Mouse (Mus musculus): ENCODE measurements at regions not wholly inside any gene's neighbourhood (a gene's known extent, or its start where the extent isn't known, plus 50 kb on each side); places are given as distances from the start of the nearest gene placed in this dataset.

DNA sequence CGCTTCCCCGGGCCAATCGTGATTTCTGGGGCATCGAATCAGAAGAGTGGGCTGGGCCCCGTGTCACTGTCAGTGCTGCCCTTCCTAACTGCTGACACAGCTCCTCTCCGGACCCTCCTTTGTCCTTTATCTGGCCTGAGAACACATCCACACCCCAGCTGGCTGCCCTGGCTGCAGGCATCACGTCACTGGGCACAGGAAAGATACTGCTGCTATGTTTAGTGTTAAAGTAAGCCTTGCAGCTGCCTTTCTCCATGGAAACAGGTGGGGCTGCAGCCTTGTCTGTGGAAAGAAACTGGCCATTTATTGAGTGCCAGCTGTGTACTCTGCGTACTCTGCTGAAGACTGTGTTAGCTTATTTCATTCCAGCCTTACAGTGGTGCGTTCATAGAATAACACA lies 168.7 kb downstream of the Rps24 start:
- 25% methylated on average over 9 of the region's 9 CpGs for WGBS
- Histone ChIP-seq H3K4me3 (replicated peaks; ENCODE audit: extremely low read depth, low read depth, low read length) (no peak overlapping the region), H3K4me1 (ENCODE audit: control insufficient read depth, insufficient read depth, low read length) (peaks cover 4% of the 10 kb centered on the region; the same call in 1 of the 2 replicates)
- no peak for TF ChIP-seq POLR2A (IDR thresholded peaks at IDR 0.05; ENCODE audit: borderline replicate concordance, extremely low read depth, low read depth, low read length)
- no peak for TF ChIP-seq CTCF (IDR thresholded peaks at IDR 0.05; ENCODE audit: insufficient read depth, low read length)
- DNase-seq: no peak

DNA sequence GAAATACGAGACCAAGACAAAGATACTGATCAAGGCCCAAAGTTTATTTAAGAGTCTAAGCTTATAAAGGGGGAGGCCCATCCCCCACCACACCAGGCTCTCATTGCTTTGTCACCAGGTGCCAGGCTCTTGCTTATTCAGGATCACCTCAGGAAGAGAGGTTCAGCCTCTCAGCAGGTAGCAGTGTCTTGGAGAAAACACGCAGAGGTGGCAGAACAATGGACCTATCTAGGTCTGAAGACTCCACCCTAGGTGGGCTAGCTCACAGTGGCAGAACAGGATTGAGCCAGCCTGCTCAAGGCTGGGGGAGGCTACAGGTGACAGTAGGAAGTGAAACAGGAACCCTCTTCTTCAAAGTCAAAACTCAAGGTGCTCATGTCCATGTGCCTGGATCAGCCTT lies 174.9 kb downstream of the Rps24 start:
- TF ChIP-seq CTCF (IDR thresholded peaks at IDR 0.05; ENCODE audit: insufficient read depth, low read length) (no peak), POLR2A (IDR thresholded peaks at IDR 0.05; ENCODE audit: borderline replicate concordance, extremely low read depth, low read depth, low read length) (no peak)
- WGBS: 81% methylated on average over 2 of the region's 2 CpGs
- no peak for DNase-seq

DNA sequence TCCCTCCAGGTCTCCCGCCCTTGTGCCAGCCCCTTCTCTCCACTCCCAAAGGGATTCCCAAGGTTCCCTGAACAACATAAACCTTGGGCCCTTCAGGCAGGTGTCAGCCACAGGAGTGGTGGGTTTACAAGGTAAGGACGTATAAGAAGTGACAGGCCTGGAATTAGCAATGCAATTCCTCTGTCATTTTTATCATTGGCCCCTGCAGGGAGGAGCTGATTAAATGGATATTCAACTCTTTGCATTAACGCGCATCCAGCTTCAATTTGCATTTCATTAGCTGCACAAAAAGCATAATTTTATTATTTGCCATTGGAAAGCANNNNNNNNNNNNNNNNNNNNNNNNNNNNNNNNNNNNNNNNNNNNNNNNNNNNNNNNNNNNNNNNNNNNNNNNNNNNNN lies 178.3 kb downstream of the Rps24 start:
- no peak for DNase-seq
- WGBS: 91% methylated on average over 4 of the region's 4 CpGs
- no peaks in the 10 kb centered on the region for H3K4me1 ChIP-seq (ENCODE audit: control insufficient read depth, insufficient read depth, low read length)
- no peak overlapping the region for H3K4me3 ChIP-seq (replicated peaks; ENCODE audit: extremely low read depth, low read depth, low read length)
- TF ChIP-seq CTCF (IDR thresholded peaks at IDR 0.05; ENCODE audit: insufficient read depth, low read length) (no peak), POLR2A (IDR thresholded peaks at IDR 0.05; ENCODE audit: borderline replicate concordance, extremely low read depth, low read depth, low read length) (no peak)

More for the DNA sequence above, 174.9 kb downstream of the Rps24 start:
- no peak overlapping the region for H3K4me3 ChIP-seq (replicated peaks; ENCODE audit: extremely low read depth, low read depth, low read length)
- no peaks in the 10 kb centered on the region for H3K4me1 ChIP-seq (ENCODE audit: control insufficient read depth, insufficient read depth, low read length)

Measured in lung, adult 2 months (tissue).